Mouse (Mus musculus) E14TG2a.4 (cell line): ENCODE measurements around the gene Oas1g.

Experiments used
- CTCF ChIP-seq: conservative IDR thresholded peaks from 2 replicates; pipeline ENCODE4 v1.5.1; 2014; ENCODE audit warnings: low read length
- POU5F1 ChIP-seq: IDR thresholded peaks from 2 replicates; pipeline ENCODE4 v1.6.1; 2014; ENCODE audit warnings: low read length, borderline replicate concordance

DNA sequence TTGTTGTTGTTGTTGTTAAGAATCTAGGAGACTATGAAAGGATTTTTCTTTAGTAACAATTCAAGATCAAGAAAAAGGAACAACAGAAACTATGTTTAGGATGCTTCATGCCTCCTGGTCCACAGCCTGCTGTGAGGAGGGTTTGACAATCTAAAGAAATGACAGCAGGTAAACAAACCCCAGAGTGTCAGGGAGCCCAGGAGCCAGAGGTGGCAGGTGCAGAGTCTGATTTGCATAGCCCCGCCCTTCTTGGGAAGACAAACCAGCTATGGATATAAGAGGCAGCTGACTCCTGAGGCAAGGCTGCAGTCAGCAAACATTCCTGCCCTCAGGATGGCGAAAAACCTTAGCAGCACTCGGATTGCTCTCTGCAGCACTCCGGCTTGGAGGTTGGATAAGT, 26.3 kb downstream of the Oas1g start, which contains the start of gene Oas1h:
- TF ChIP-seq CTCF (no peak), POU5F1 (no peak)
